Mouse (Mus musculus) G1E (cell line): ENCODE data around the gene Lin7c. TPM values are rescaled to one million over a fixed set of nuclear protein-coding genes. Genes with fewer than 3 reads are reported as not detected.

Experiments used
- ATAC-seq: 2 replicates; pipeline ENCODE4 v1.8.0; 2016; ENCODE audit warnings: mild to moderate bottlenecking; ENCODE audit not compliant: insufficient number of reproducible peaks, poor library complexity, low FRiP score, severe bottlenecking; ENCODE audit errors: extremely low read depth
- DNase-seq: peaks from one replicate; pipeline ENCODE4 v3.0.0; 2012; ENCODE audit warnings: low spot score
- H3K27me3 ChIP-seq: 2 replicates; pipeline ENCODE4 v1.6.1; 2012; ENCODE audit warnings: mild to moderate bottlenecking, low read length, inconsistent platforms; ENCODE audit not compliant: insufficient read depth
- H3K36me3 ChIP-seq: replicated peaks from 2 replicates; pipeline ENCODE3; 2012; ENCODE audit warnings: mild to moderate bottlenecking, inconsistent platforms
- H3K4me1 ChIP-seq: 2 replicates; pipeline ENCODE4 v1.6.1; 2012; ENCODE audit warnings: low read depth, low read length, inconsistent platforms, mixed read lengths; ENCODE audit not compliant: insufficient read depth
- H3K4me3 ChIP-seq: 2 replicates; pipeline ENCODE4 v1.5.1; 2012; ENCODE audit warnings: low read depth, mild to moderate bottlenecking, inconsistent platforms, low read length, moderate library complexity, mixed read lengths
- H3K9me3 ChIP-seq: replicated peaks from 2 replicates; pipeline ENCODE4 v1.6.1; 2012; ENCODE audit warnings: inconsistent platforms
- CTCF ChIP-seq: IDR thresholded peaks from 2 replicates; pipeline ENCODE4 v1.5.1; 2012; ENCODE audit warnings: low read depth, low read length, inconsistent platforms, mixed read lengths
- GATA1 ChIP-seq: IDR thresholded peaks from 2 replicates; pipeline ENCODE4 v1.6.1; 2012; ENCODE audit warnings: borderline replicate concordance, low read length, inconsistent platforms, mixed read lengths
- GATA2 ChIP-seq: IDR thresholded peaks from 2 replicates; pipeline ENCODE4 v1.6.1; 2012; ENCODE audit warnings: low read depth, low read length, inconsistent platforms, borderline replicate concordance
- POLR2AphosphoS5 ChIP-seq: IDR thresholded peaks from 2 replicates; pipeline ENCODE4 v1.6.1; 2012; ENCODE audit warnings: low read depth, low read length, inconsistent platforms; ENCODE audit not compliant: insufficient replicate concordance
- TAL1 ChIP-seq: conservative IDR thresholded peaks from 2 replicates; pipeline ENCODE4 v1.6.1; 2012; ENCODE audit warnings: low read depth, low read length, inconsistent platforms, mixed read lengths
- polyA plus RNA-seq: library from polyadenylated mRNA; stranded (reverse); fragments of >175 nt; gene quantifications from 2 replicates; pipeline ENCODE4 v1.2.3, GENCODE M21; 2012
- total RNA-seq, 2 experiments: library from RNA; stranded (forward) in 1 of 2; stranded (reverse) in 1 of 2; fragments of 200-1000 nt in 1 of 2; fragments of >200 nt in 1 of 2; fragmentation: Nextera tagmentation in 1 of 2; gene quantifications; 2 replicates each; pipeline ENCODE4 v1.2.3; 2014 to 2017

Lin7c gene
- total and polyA plus RNA-seq, 3 experiments: 4.6 to 110 (median 99.3) TPM

GRCm38 (mm10) chr2:109921298-109922035, 30.8 kb downstream of the Lin7c start:
- H3K4me3 ChIP-seq: no peak overlapping the region
- no peaks in the 10 kb centered on the region for H3K9me3 ChIP-seq
- TF ChIP-seq POLR2AphosphoS5 (no peak), GATA1 (no peak), GATA2 (no peak), CTCF (no peak), TAL1 (no peak)
- DNase-seq: no peak
- H3K36me3 ChIP-seq: peaks cover 7% of the 10 kb centered on the region
- ATAC-seq: no peak
- H3K4me1 ChIP-seq: peaks cover 37% of the 10 kb centered on the region
- no peaks in the 10 kb centered on the region for H3K27me3 ChIP-seq

- H3K4me1 ChIP-seq: peaks cover 31% of the 10 kb centered on the region
- H3K36me3 ChIP-seq: peaks cover 7% of the 10 kb centered on the region
- DNase-seq: no peak
- no peaks in the 10 kb centered on the region for H3K9me3 ChIP-seq
- TF ChIP-seq POLR2AphosphoS5 (no peak), CTCF (no peak), TAL1 (no peak), GATA2 (no peak), GATA1 (no peak)
- H3K4me3 ChIP-seq: no peak overlapping the region
- no peak for ATAC-seq
- no peaks in the 10 kb centered on the region for H3K27me3 ChIP-seq
Measured at GRCm38 (mm10) chr2:109922306-109922705, 31.7 kb downstream of the Lin7c start.

GRCm38 (mm10) chr2:109923031-109923430, 32.4 kb downstream of the Lin7c start:
- no peak for DNase-seq
- no peak for ATAC-seq
- no peak for TF ChIP-seq TAL1
- no peak for TF ChIP-seq GATA1
- TF ChIP-seq POLR2AphosphoS5: no peak
- TF ChIP-seq CTCF: no peak
- TF ChIP-seq GATA2: no peak
- peaks cover 31% of the 10 kb centered on the region for H3K4me1 ChIP-seq
- no peaks in the 10 kb centered on the region for H3K9me3 ChIP-seq
- peaks cover 7% of the 10 kb centered on the region for H3K36me3 ChIP-seq
- H3K4me3 ChIP-seq: no peak overlapping the region
- H3K27me3 ChIP-seq: no peaks in the 10 kb centered on the region

GRCm38 (mm10) chr2:109923945-109924344, 33.3 kb downstream of the Lin7c start:
- DNase-seq (no peak), ATAC-seq (no peak)
- Histone ChIP-seq H3K4me1 (peaks cover 29% of the 10 kb centered on the region), H3K4me3 (no peak overlapping the region), H3K36me3 (peaks cover 7% of the 10 kb centered on the region), H3K27me3 (no peaks in the 10 kb centered on the region), H3K9me3 (no peaks in the 10 kb centered on the region)
- no peak for TF ChIP-seq GATA1
- TF ChIP-seq POLR2AphosphoS5: no peak
- TF ChIP-seq CTCF: no peak
- no peak for TF ChIP-seq TAL1
- TF ChIP-seq GATA2: no peak

- no peak for DNase-seq
- Histone ChIP-seq H3K36me3 (peaks cover 7% of the 10 kb centered on the region), H3K9me3 (no peaks in the 10 kb centered on the region), H3K4me3 (no peak overlapping the region), H3K4me1 (peaks cover 11% of the 10 kb centered on the region), H3K27me3 (no peaks in the 10 kb centered on the region)
- TF ChIP-seq GATA1 (no peak), GATA2 (no peak), CTCF (no peak), POLR2AphosphoS5 (no peak), TAL1 (no peak)
- no peak for ATAC-seq
Measured at GRCm38 (mm10) chr2:109926984-109927383, 36.3 kb downstream of the Lin7c start.

- no peak for ATAC-seq
- peaks cover 14% of the 10 kb centered on the region for H3K4me1 ChIP-seq
- no peak overlapping the region for H3K4me3 ChIP-seq
- H3K27me3 ChIP-seq: no peaks in the 10 kb centered on the region
- peaks cover 7% of the 10 kb centered on the region for H3K36me3 ChIP-seq
- no peak for TF ChIP-seq POLR2AphosphoS5
- no peak for TF ChIP-seq TAL1
- no peak for TF ChIP-seq GATA1
- TF ChIP-seq CTCF: no peak
- no peak for TF ChIP-seq GATA2
- no peaks in the 10 kb centered on the region for H3K9me3 ChIP-seq
- no peak for DNase-seq
Measured at GRCm38 (mm10) chr2:109927446-109927845, 36.8 kb downstream of the Lin7c start.
